Mouse (Mus musculus) midbrain, embryonic 14.5 days (tissue): ENCODE measurements around the gene Hbs1l. TPM values are rescaled to one million over a fixed set of nuclear protein-coding genes. Genes with fewer than 3 reads are reported as not detected.

Experiments used
- ATAC-seq: fragments of 200-750 bp; cut with Nextera tagmentation; 2 replicates; pipeline ENCODE4 v1.8.0; 2017; ENCODE audit warnings: moderate number of reproducible peaks, moderate library complexity; ENCODE audit not compliant: low FRiP score, low TSS enrichment
- DNase-seq: peaks from one replicate; pipeline ENCODE4 v3.0.0-alpha.2; 2015
- H3K27ac ChIP-seq: fragments of 300-500 bp; sonication (generic); replicated peaks from 2 replicates; pipeline ENCODE4 v1.5.1; 2014; ENCODE audit warnings: mild to moderate bottlenecking, low read depth, low read length, moderate library complexity
- H3K27me3 ChIP-seq: fragments of 300-500 bp; sonication (generic); 2 replicates; pipeline ENCODE4 v1.6.1; 2014; ENCODE audit warnings: low read length, control low read depth, mixed read lengths; ENCODE audit not compliant: control insufficient read depth, insufficient read depth
- H3K36me3 ChIP-seq: fragments of 300-500 bp; sonication (generic); 2 replicates; pipeline ENCODE4 v1.6.1; 2014; ENCODE audit warnings: low read length, control low read depth; ENCODE audit not compliant: control insufficient read depth, insufficient read depth
- H3K4me1 ChIP-seq: fragments of 300-500 bp; sonication (generic); 2 replicates; pipeline ENCODE4 v1.6.1; 2014; ENCODE audit warnings: mild to moderate bottlenecking, antibody characterized with exemption, low read length, control low read depth; ENCODE audit not compliant: control insufficient read depth, insufficient read depth
- H3K4me2 ChIP-seq: fragments of 300-500 bp; sonication (generic); 2 replicates; pipeline ENCODE4 v1.6.1; 2014; ENCODE audit warnings: mild to moderate bottlenecking, low read length, moderate library complexity
- H3K4me3 ChIP-seq: fragments of 300-500 bp; sonication (generic); replicated peaks from 2 replicates; pipeline ENCODE4 v1.5.1; 2014; ENCODE audit warnings: low read depth, low read length
- H3K9ac ChIP-seq: fragments of 300-500 bp; sonication (generic); replicated peaks from 2 replicates; pipeline ENCODE4 v1.6.1; 2014; ENCODE audit warnings: mild to moderate bottlenecking, low read length, moderate library complexity
- H3K9me3 ChIP-seq: fragments of 300-500 bp; sonication (generic); 2 replicates; pipeline ENCODE4 v1.6.1; 2016; ENCODE audit warnings: low read length, control low read depth, mixed read lengths; ENCODE audit not compliant: control insufficient read depth
- WGBS: fragments of 180-500 bp; shearing (Covaris S2); extraction: QIAGEN DNeasy Blood & Tissue Kit; methylation state at CpG from one replicate; pipeline ENCODE4 v1.1.7; 2014; 5-methylcytosine and 5-hydroxymethylcytosine counted together
- polyA plus RNA-seq: library from polyadenylated mRNA; unstranded; fragments of >200 nt; fragmentation: Nextera tagmentation; extraction: Ambion mirVana; gene quantifications from 2 replicates; pipeline ENCODE4 v1.2.1, GENCODE M21; 2014

The Hbs1l gene
- polyA plus RNA-seq, 1 experiment from 2014 or later: 102 TPM

DNA sequence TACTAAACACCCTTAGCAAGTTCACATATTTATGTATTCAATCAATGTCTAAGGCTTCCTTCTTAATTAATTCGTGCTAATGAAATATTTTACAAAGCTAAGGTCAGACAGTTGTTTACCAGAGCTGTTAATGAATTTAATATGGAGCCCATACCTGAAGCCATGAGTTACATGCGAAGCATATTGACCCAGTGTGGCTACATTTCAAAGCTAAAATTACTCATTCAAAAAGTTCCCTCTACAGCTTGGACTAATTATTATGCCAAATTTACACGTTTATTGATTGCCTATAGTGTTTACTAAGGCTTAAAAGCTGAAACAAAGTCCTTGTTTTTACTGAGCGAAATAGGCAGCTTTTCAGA is 401 bp upstream of the Hbs1l start:
- WGBS: 52% methylated on average over 4 of the region's 4 CpGs
- Histone ChIP-seq H3K4me1 (peaks cover 14% of the 10 kb centered on the region), H3K4me2 (peak overlapping the region; percentile 60), H3K9ac (no peak overlapping the region; the same call in 1 of the 2 replicates), H3K27ac (no peak overlapping the region), H3K4me3 (peak overlapping the region; percentile 95), H3K9me3 (no peaks in the 10 kb centered on the region), H3K36me3 (peaks cover 8% of the 10 kb centered on the region), H3K27me3 (no peaks in the 10 kb centered on the region)
- peak; percentile 21 for ATAC-seq
- no peak for DNase-seq

DNA sequence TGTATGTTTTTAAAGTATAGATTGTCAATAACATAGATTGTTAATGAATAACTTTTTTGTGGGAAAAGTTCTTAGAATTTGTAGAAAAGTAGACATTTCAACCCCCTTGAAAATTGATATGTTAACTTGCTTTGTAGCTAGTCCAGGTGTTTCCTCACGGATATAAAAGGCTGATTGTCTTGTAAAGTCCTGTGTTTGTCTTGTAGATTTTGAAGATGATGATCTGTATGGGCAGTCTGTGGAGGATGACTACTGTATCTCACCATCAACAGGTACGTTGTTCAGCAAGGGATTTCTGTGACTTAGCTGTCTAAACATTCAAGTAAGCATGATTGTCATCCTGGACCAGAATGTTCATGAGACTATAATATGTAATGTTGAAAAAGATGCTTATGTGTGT is 3.2 kb downstream of the Hbs1l start:
- Histone ChIP-seq H3K4me1 (peaks cover 14% of the 10 kb centered on the region), H3K9ac (no peak overlapping the region), H3K27ac (no peak overlapping the region), H3K36me3 (peaks cover 36% of the 10 kb centered on the region), H3K9me3 (no peaks in the 10 kb centered on the region), H3K27me3 (no peaks in the 10 kb centered on the region), H3K4me3 (no peak overlapping the region), H3K4me2 (no peak overlapping the region)
- ATAC-seq (no peak), DNase-seq (no peak)
- WGBS: 91% methylated on average over 2 of the region's 2 CpGs

DNA sequence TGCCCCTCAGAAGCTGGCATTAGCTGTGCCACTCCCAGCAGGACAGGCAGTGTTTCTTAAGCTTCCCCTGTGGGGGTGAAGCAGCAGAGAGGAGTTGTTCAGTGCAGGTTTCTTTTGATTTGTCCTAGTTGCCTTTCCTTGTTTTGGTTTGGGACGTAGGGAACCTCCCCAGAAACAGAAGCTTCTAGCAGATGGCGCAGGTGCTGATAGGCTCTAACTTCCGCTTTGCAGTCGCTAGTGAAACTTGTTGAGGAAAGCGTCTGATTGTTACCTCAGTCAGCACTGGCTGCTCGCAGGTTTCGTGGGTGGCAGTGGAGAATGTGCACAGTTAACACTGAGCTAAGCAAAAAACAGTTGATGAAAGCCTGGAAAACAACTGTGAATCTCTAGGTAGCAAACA is 6.0 kb downstream of the Hbs1l start:
- H3K27me3 ChIP-seq: no peaks in the 10 kb centered on the region
- H3K9me3 ChIP-seq: no peaks in the 10 kb centered on the region
- H3K36me3 ChIP-seq: peaks cover 58% of the 10 kb centered on the region
- no peak overlapping the region for H3K4me3 ChIP-seq
- H3K4me2 ChIP-seq: no peak overlapping the region
- no peak overlapping the region for H3K27ac ChIP-seq
- peaks cover 6% of the 10 kb centered on the region for H3K4me1 ChIP-seq
- no peak overlapping the region for H3K9ac ChIP-seq
- WGBS: 93% methylated on average over 7 of the region's 7 CpGs
- no peak for ATAC-seq
- DNase-seq: no peak

DNA sequence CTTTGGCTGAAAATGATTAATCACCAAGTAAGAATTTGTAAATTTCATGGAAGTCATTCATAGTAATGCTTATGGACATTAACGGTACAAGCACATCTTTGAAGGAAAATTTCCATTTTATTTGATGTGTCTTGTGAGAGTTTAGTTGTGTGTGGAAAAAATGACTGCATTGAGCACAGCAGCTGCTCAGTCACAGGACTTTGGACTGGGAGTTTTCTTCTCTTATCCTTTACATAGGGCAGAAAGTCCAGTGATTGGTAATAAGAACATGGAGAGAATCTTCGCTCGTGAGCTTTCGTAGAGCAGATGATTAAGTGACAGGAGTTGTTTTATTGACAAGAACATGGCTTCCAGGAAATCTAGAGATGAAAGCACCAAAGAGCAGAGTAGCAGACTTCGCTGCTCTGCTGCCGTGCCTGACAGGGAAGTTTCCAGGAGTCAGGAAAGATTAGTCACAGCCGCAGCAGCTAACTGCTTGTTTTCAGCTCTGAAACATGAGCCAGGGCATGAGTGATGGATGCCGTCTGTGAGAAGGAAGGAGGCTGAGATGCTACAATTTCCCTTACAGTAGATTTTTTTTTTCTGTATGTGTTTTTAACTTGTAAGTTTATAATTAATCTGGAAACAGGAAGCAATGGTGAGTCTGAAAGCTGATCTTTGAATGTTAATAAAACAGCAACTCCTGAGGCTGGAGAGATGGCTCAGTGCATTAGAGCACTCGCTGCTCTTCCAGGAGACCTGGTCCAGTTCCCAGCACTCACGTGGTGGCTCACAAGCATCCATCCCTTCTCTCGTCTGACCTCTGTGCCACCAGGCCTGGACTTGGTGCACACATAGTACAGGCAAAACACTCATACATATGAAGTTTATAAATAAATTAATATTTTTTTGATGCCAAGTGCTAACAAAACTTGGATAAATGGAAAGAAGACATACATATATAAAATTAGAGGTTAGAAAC is 9.2 kb downstream of the Hbs1l start:
- Histone ChIP-seq H3K27ac (no peak overlapping the region), H3K4me2 (no peak overlapping the region), H3K4me3 (no peak overlapping the region), H3K27me3 (no peaks in the 10 kb centered on the region), H3K4me1 (no peaks in the 10 kb centered on the region), H3K36me3 (peaks cover 58% of the 10 kb centered on the region), H3K9me3 (no peaks in the 10 kb centered on the region), H3K9ac (no peak overlapping the region)
- no peak for DNase-seq
- no peak for ATAC-seq
- WGBS: 90% methylated on average over 11 of the region's 11 CpGs

DNA sequence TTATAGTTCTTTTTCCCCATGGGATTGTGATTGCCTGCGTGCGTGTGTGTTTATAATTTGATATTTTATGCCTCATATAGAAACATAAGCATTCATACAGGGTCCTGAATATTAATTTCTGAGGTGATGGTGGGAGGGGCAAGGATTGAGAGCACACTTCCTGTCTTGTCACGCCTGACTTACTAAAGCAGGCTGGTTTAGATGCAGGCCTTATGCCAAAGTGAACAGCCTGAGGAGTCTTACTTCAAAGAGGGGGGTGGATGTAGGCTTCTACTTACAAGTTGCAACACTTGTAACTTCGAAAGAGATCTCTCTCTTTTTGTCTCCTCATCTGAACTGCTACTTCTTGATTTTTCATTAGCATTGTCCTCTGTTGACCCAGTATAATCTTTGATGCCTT is 18.0 kb downstream of the Hbs1l start:
- Histone ChIP-seq H3K9ac (no peak overlapping the region), H3K27ac (no peak overlapping the region), H3K9me3 (no peaks in the 10 kb centered on the region), H3K4me3 (no peak overlapping the region), H3K4me1 (no peaks in the 10 kb centered on the region), H3K27me3 (no peaks in the 10 kb centered on the region), H3K36me3 (peaks cover 6% of the 10 kb centered on the region; the same call in 1 of the 2 replicates), H3K4me2 (no peak overlapping the region)
- ATAC-seq (no peak), DNase-seq (peak; percentile 19)
- 67% methylated on average over 4 of the region's 4 CpGs for WGBS

DNA sequence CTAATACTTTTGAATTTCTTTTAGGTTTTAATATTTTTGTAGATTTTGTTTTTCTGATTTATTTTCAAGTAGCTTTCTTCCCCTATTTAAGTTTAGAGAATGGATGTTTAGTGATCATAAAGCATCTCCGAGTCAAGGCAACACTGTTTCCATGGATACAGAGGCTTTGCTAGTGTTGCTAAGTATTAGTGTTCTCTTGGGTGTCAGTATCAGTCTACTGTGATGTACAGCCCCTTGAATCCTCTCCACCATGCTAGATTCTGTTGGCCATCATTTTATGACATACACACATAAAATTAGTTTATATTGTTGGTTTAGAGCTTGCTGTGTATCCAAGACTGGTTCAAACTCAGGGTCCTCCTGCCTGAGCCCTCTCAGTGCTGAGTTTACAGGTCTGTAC is 20.3 kb downstream of the Hbs1l start:
- H3K4me2 ChIP-seq: no peak overlapping the region
- H3K9ac ChIP-seq: no peak overlapping the region
- WGBS: 55% methylated on average over 1 of the region's 1 CpGs
- H3K4me3 ChIP-seq: no peak overlapping the region
- DNase-seq: peak; percentile 28
- peaks cover 8% of the 10 kb centered on the region; the same call in 1 of the 2 replicates for H3K36me3 ChIP-seq
- no peaks in the 10 kb centered on the region for H3K27me3 ChIP-seq
- no peaks in the 10 kb centered on the region for H3K4me1 ChIP-seq
- ATAC-seq: no peak
- no peak overlapping the region for H3K27ac ChIP-seq
- no peaks in the 10 kb centered on the region for H3K9me3 ChIP-seq

DNA sequence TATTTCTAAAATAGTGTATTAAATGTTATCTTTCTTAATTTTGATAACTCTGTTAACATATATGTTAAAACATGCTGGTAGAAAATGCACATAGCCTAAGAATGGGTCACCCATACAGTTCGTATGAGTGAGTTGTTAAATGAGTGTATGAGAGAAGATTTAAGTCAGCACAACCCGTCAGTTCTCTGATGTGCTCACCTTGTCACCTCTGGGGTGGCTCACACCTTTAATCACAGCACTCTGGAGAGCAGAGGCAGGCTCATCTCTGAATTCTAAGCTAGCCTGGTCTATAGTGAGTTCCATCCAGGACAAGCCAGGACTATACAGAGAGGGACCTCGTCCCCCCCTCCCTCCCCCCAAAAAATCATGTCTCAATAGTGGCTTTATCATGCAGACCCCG is 22.5 kb downstream of the Hbs1l start:
- Histone ChIP-seq H3K27ac (no peak overlapping the region), H3K9me3 (no peaks in the 10 kb centered on the region), H3K4me2 (no peak overlapping the region), H3K27me3 (no peaks in the 10 kb centered on the region), H3K4me3 (no peak overlapping the region), H3K36me3 (peaks cover 8% of the 10 kb centered on the region; the same call in 1 of the 2 replicates), H3K9ac (no peak overlapping the region), H3K4me1 (no peaks in the 10 kb centered on the region)
- WGBS: 94% methylated on average over 4 of the region's 4 CpGs
- no peak for DNase-seq
- ATAC-seq: no peak

DNA sequence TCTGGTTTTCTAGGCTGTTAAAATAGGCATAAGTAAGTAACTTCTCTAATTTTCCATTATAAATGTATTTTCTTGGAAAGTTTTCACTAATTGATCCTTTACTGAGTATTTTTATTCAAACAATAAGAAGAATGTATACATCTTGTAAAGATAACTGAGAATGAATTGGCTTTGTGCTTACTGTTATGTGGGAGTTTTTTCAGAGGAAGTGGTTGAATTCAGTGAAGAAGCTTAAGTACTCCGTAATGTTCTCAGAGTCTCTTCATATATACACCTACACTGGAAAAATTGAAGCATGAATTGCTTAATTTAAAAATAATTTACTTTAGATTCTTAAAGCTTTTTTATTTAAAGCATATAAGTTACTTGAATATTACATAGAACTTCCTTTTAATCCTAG is 23.2 kb downstream of the Hbs1l start:
- Histone ChIP-seq H3K4me3 (no peak overlapping the region), H3K36me3 (peaks cover 8% of the 10 kb centered on the region; the same call in 1 of the 2 replicates), H3K9me3 (no peaks in the 10 kb centered on the region), H3K4me1 (no peaks in the 10 kb centered on the region), H3K4me2 (no peak overlapping the region), H3K27ac (no peak overlapping the region), H3K27me3 (no peaks in the 10 kb centered on the region), H3K9ac (no peak overlapping the region)
- DNase-seq (no peak), ATAC-seq (no peak)
- WGBS: 93% methylated on average over 1 of the region's 1 CpGs

DNA sequence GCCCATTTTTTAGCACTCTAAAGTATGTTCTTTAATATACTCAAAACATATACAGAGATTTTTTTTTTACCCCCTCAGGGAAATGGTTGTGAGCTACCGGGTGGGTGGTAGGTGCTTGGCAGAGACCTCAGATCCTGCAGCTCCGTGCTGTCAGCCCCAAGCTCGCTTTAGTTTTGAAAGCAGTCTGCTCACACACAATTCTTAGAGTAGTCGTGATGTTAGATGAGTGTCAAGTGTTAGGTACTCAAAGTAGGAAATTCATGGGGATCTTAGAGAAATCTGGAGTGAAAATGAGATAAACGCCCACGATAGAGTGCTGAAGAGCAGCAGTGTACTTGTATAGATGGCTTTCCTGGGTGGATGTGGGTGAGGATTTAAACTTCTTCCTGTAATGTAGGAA is 24.8 kb downstream of the Hbs1l start:
- DNase-seq: no peak
- H3K4me3 ChIP-seq: no peak overlapping the region
- WGBS: 92% methylated on average over 6 of the region's 6 CpGs
- H3K36me3 ChIP-seq: peaks cover 8% of the 10 kb centered on the region; the same call in 1 of the 2 replicates
- ATAC-seq: no peak
- no peak overlapping the region for H3K4me2 ChIP-seq
- H3K4me1 ChIP-seq: no peaks in the 10 kb centered on the region
- H3K27ac ChIP-seq: no peak overlapping the region
- H3K27me3 ChIP-seq: no peaks in the 10 kb centered on the region
- H3K9me3 ChIP-seq: no peaks in the 10 kb centered on the region
- no peak overlapping the region for H3K9ac ChIP-seq
